Mouse (Mus musculus) E14TG2a.4 (cell line): ENCODE data around the gene Hnrnpa3.

ENCODE experiments used
- CTCF ChIP-seq: conservative IDR thresholded peaks from 2 replicates; pipeline ENCODE4 v1.5.1; 2014; ENCODE audit warnings: low read length
- NANOG ChIP-seq: IDR thresholded peaks from 2 replicates; pipeline ENCODE4 v1.6.1; 2014; ENCODE audit warnings: borderline replicate concordance, low read length, mixed read lengths

- TF ChIP-seq CTCF (no peak), NANOG (no peak)
Observed at GRCm38 (mm10) chr2:75713083-75713482, 54.0 kb downstream of the Hnrnpa3 start.
